ENCODE assay signal across 9 mouse cellular contexts in the genomic region with DNA sequence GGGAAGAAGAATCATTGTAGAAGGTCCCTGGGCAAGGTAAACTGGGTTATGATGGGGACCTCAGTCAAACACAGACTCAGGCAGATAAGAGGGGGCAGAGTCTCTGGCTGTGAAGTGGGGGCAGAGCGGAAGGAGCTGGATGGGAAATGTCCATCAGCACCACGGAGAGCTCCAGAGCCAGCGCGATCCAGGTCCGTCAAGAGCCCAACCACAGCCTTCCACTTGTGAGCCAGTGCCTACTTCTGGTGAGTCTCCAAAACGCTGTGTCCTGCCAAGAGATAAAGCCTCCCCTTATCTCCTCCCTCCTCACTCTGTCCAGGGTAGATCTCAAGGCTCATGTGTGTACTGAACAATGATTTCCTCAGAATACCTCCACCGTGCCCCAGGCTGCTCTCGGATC. TPM values are rescaled to one million over a fixed set of nuclear protein-coding genes. Genes with fewer than 3 reads are reported as not detected.
DNase-seq lines count a peak whose midpoint lies in the region; ATAC-seq and TF ChIP-seq lines count a peak whose summit lies in the region.
"Had no signal": no experiment of that assay in that cellular context is flagged by ENCODE, and none has a peak within 500 bp of the region (broad histone marks: within the 10 kb centered on the region; RNA-seq: fewer than 3 reads in every experiment).

No protein-coding gene starts in this region.

- H3K4me2 ChIP-seq in stomach, postnatal 0 days (replicated peaks; ENCODE audit: low read depth) = no peak overlapping the region
- H3K4me2 ChIP-seq: liver, embryonic 15.5 days had no signal

- TF ChIP-seq CTCF in stomach, postnatal 0 days (IDR thresholded peaks at IDR 0.05; ENCODE audit: low read depth) = no peak

- no peaks in the 10 kb centered on the region; the same call in 1 of the 2 replicates for H3K27me3 ChIP-seq in stomach, postnatal 0 days (ENCODE audit: control insufficient read depth, insufficient read depth, low read length)

- TF ChIP-seq EP300 in stomach, postnatal 0 days (optimal IDR thresholded peaks at IDR 0.05) = no peak

- no peaks in the 10 kb centered on the region for H3K4me1 ChIP-seq in stomach, postnatal 0 days (replicated peaks; ENCODE audit: control insufficient read depth, insufficient read depth)

- DNase-seq in gastrocnemius, postnatal 10 days = peak; percentile 43
- DNase-seq in gastrocnemius, adult 18-20 months (ENCODE audit: low spot score) = no peak
- DNase-seq in thymus, postnatal 4 days = peak; percentile 28
- DNase-seq in thymus, postnatal 14 days = no peak
- DNase-seq in heart, postnatal 14 days = peak; percentile 62 to 66
- DNase-seq in stomach, postnatal 0 days (ENCODE audit: low spot score) = peak; percentile 58
- no peak for DNase-seq in thymus, postnatal 36 days
- DNase-seq in gastrocnemius, adult 8-10 months (ENCODE audit: low spot score in 2 of 2) = no peak

- WGBS in stomach, postnatal 0 days = 8% methylated on average over 8 of the region's 8 CpGs

- no peak overlapping the region for H3K4me3 ChIP-seq in stomach, postnatal 0 days (ENCODE audit: low read depth, low read length)
- H3K4me3 ChIP-seq: liver, embryonic 15.5 days had no signal

- no peak overlapping the region for H3K9ac ChIP-seq in stomach, postnatal 0 days (ENCODE audit: low read length)
- H3K9ac ChIP-seq: liver, embryonic 15.5 days had no signal

- intact Hi-C loops in heart, postnatal 14 days (cut with DNase I) = no loop called here

- H3K27ac ChIP-seq in stomach, postnatal 0 days (replicated peaks) = no peak overlapping the region
- H3K27ac ChIP-seq: liver, embryonic 15.5 days had no signal

- H3K9me3 ChIP-seq in stomach, postnatal 0 days (ENCODE audit: control insufficient read depth, low read length) = no peaks in the 10 kb centered on the region
- H3K9me3 ChIP-seq: liver, embryonic 15.5 days had no signal

- no peak; the same call in 1 of the 2 replicates for ATAC-seq in stomach, postnatal 0 days (ENCODE audit: low FRiP score, low TSS enrichment)

- no peaks in the 10 kb centered on the region for H3K36me3 ChIP-seq in stomach, postnatal 0 days (ENCODE audit: control insufficient read depth, insufficient read depth, low read length)
- H3K36me3 ChIP-seq: liver, embryonic 15.5 days had no signal

RNA-seq across cellular contexts. Expression of a gene that starts 17.7 kb away (rescaled TPM):
- 1 to 10 TPM; 2.1 to 2.4 TPM for total RNA-seq in gastrocnemius, postnatal 10 days (2021)
- under 1 TPM; 0.52 to 0.94 TPM for total RNA-seq in gastrocnemius, adult 18-20 months (2021)
- total RNA-seq in heart, postnatal 14 days (2021) = 10 to 100 TPM in 1 of 2 experiments, 1 to 10 TPM in 1; 5.0 to 10.5 TPM
- polyA plus RNA-seq in stomach, postnatal 0 days (2015; fragmentation: Nextera tagmentation; extraction: Ambion mirVana) = 0.15 and 0.16 TPM in 2 replicates
- under 1 TPM; 0.15 to 0.65 (median 0.41) TPM for total RNA-seq in gastrocnemius, adult 8-10 months (2022)

RNA-seq across cellular contexts. Expression of a gene that starts 41.3 kb away (rescaled TPM):
- total RNA-seq in gastrocnemius, postnatal 10 days (2021) = 10 to 100 TPM; 29.4 to 54.7 TPM
- 10 to 100 TPM; 31.8 to 32.2 TPM for total RNA-seq in gastrocnemius, adult 18-20 months (2021)
- total RNA-seq in heart, postnatal 14 days (2021) = 1 to 10 TPM; 7.0 to 7.4 TPM
- 0.63 and 0.73 TPM in 2 replicates for polyA plus RNA-seq in stomach, postnatal 0 days (2015; fragmentation: Nextera tagmentation; extraction: Ambion mirVana)
- 10 to 100 TPM; 29.0 to 53.2 (median 38.4) TPM for total RNA-seq in gastrocnemius, adult 8-10 months (2022)

RNA-seq across cellular contexts. Expression of a gene that starts 43.6 kb away (rescaled TPM):
- 10 to 100 TPM; 12.8 to 14.4 TPM for total RNA-seq in gastrocnemius, postnatal 10 days (2021)
- total RNA-seq in gastrocnemius, adult 18-20 months (2021) = 10 to 100 TPM; 11.8 to 13.3 TPM
- total RNA-seq in heart, postnatal 14 days (2021) = 10 to 100 TPM; 19.7 to 21.2 TPM
- 5.3 and 6.7 TPM in 2 replicates for polyA plus RNA-seq in stomach, postnatal 0 days (2015; fragmentation: Nextera tagmentation; extraction: Ambion mirVana)
- total RNA-seq in gastrocnemius, adult 8-10 months (2022) = 10 to 100 TPM in 3 of 4 experiments, 1 to 10 TPM in 1; 9.6 to 16.3 (median 11.7) TPM

Comparison
In these comparisons a context has a peak if more than half of its experiments do, and no peak if none do; other contexts are left out.
1. DNase-seq: peak in gastrocnemius, postnatal 10 days (single experiment), thymus, postnatal 4 days (single experiment), heart, postnatal 14 days (2 of 2) and stomach, postnatal 0 days (single experiment); none in gastrocnemius, adult 18-20 months (single experiment), thymus, postnatal 14 days (single experiment), thymus, postnatal 36 days (0 of 2) and gastrocnemius, adult 8-10 months (0 of 2).